Mouse (Mus musculus): ENCODE data around the gene Psmb10. TPM values are rescaled to one million over a fixed set of nuclear protein-coding genes. Genes with fewer than 3 reads are reported as not detected.

Psmb10 gene
- polyA plus RNA-seq, 1 experiment from 2014 or later: 84.6 TPM

GRCm38 (mm10) chr8:105961536-105961935 lies 23.3 kb upstream of the Psmb10 start:
- Histone ChIP-seq H3K9me3 (replicated peaks) (no peaks in the 10 kb centered on the region), H3K4me2 (peak overlapping the region; percentile 57), H3K27me3 (replicated peaks) (0 out of 2 replicates have a peak, but pooled peaks cover 4% of the 10 kb centered on the region), H3K9ac (no peak overlapping the region), H3K4me3 (peak overlapping the region; percentile 16; the same call in 1 of the 2 replicates), H3K27ac (0 out of 2 replicates have a peak overlapping the region, but pooled peaks have one; percentile 39), H3K4me1 (peaks cover 65% of the 10 kb centered on the region), H3K36me3 (peaks cover 36% of the 10 kb centered on the region)
- ATAC-seq: peak; percentile 50
- 26% methylated on average over 10 of the region's 10 CpGs for WGBS (ENCODE audit: insufficient replicate concordance)

- H3K9ac ChIP-seq: no peak overlapping the region
Observed at GRCm38 (mm10) chr8:105961101-105961500, 22.9 kb upstream of the Psmb10 start.

GRCm38 (mm10) chr8:105959350-105959749 lies 21.1 kb upstream of the Psmb10 start:
- H3K4me1 ChIP-seq: peaks cover 43% of the 10 kb centered on the region
- 0 out of 2 replicates have a peak, but pooled peaks cover 2% of the 10 kb centered on the region for H3K27me3 ChIP-seq (replicated peaks)
- no peak overlapping the region for H3K4me2 ChIP-seq
- 84% methylated on average over 7 of the region's 7 CpGs for WGBS (ENCODE audit: insufficient replicate concordance)
- ATAC-seq: no peak
- no peak overlapping the region for H3K9ac ChIP-seq
- no peak overlapping the region for H3K27ac ChIP-seq
- peaks cover 56% of the 10 kb centered on the region for H3K36me3 ChIP-seq
- H3K4me3 ChIP-seq: no peak overlapping the region
- no peaks in the 10 kb centered on the region for H3K9me3 ChIP-seq (replicated peaks)

More at GRCm38 (mm10) chr8:105961101-105961500, 22.9 kb upstream of the Psmb10 start:
- peak overlapping the region; percentile 57 for H3K4me2 ChIP-seq
- no peak overlapping the region for H3K27ac ChIP-seq
- H3K9me3 ChIP-seq (replicated peaks): no peaks in the 10 kb centered on the region
- ATAC-seq: 0 out of 2 replicates have a peak, but pooled peaks have one; percentile 6
- H3K36me3 ChIP-seq: peaks cover 41% of the 10 kb centered on the region
- WGBS (ENCODE audit: insufficient replicate concordance): 46% methylated on average over 14 of the region's 14 CpGs
- H3K4me1 ChIP-seq: peaks cover 60% of the 10 kb centered on the region
- H3K27me3 ChIP-seq (replicated peaks): 0 out of 2 replicates have a peak, but pooled peaks cover 4% of the 10 kb centered on the region
- H3K4me3 ChIP-seq: peak overlapping the region; percentile 16; the same call in 1 of the 2 replicates

- Histone ChIP-seq H3K9ac (no peak overlapping the region), H3K27ac (no peak overlapping the region), H3K36me3 (peaks cover 71% of the 10 kb centered on the region), H3K4me2 (no peak overlapping the region), H3K4me3 (no peak overlapping the region), H3K9me3 (replicated peaks) (no peaks in the 10 kb centered on the region), H3K27me3 (replicated peaks) (no peaks in the 10 kb centered on the region), H3K4me1 (peaks cover 27% of the 10 kb centered on the region)
- no peak for ATAC-seq
- 40% methylated on average over 3 of the region's 4 CpGs for WGBS (ENCODE audit: insufficient replicate concordance)
Observed at GRCm38 (mm10) chr8:105957813-105958212, 19.6 kb upstream of the Psmb10 start.

GRCm38 (mm10) chr8:105956556-105956955 lies 18.3 kb upstream of the Psmb10 start:
- Histone ChIP-seq H3K9ac (no peak overlapping the region), H3K4me3 (no peak overlapping the region), H3K9me3 (replicated peaks) (no peaks in the 10 kb centered on the region), H3K4me2 (no peak overlapping the region), H3K36me3 (peaks cover 82% of the 10 kb centered on the region), H3K27me3 (replicated peaks) (no peaks in the 10 kb centered on the region), H3K4me1 (peaks cover 15% of the 10 kb centered on the region), H3K27ac (no peak overlapping the region)
- ATAC-seq: no peak
- 84% methylated on average over 4 of the region's 4 CpGs for WGBS (ENCODE audit: insufficient replicate concordance)

- Histone ChIP-seq H3K9me3 (replicated peaks) (no peaks in the 10 kb centered on the region), H3K36me3 (peaks cover 96% of the 10 kb centered on the region), H3K27ac (no peak overlapping the region), H3K4me3 (no peak overlapping the region), H3K4me2 (no peak overlapping the region), H3K9ac (no peak overlapping the region), H3K27me3 (replicated peaks) (no peaks in the 10 kb centered on the region), H3K4me1 (peaks cover 8% of the 10 kb centered on the region)
- ATAC-seq: no peak
- 64% methylated on average over 7 of the region's 7 CpGs for WGBS (ENCODE audit: insufficient replicate concordance)
Observed at GRCm38 (mm10) chr8:105951057-105951659, 12.9 kb upstream of the Psmb10 start.

- Histone ChIP-seq H3K36me3 (peaks cover 97% of the 10 kb centered on the region), H3K9me3 (replicated peaks) (no peaks in the 10 kb centered on the region), H3K4me3 (no peak overlapping the region), H3K27me3 (replicated peaks) (no peaks in the 10 kb centered on the region), H3K9ac (no peak overlapping the region), H3K4me2 (no peak overlapping the region), H3K27ac (no peak overlapping the region; the same call in 1 of the 2 replicates), H3K4me1 (peaks cover 8% of the 10 kb centered on the region)
- 79% methylated on average over 10 of the region's 10 CpGs for WGBS (ENCODE audit: insufficient replicate concordance)
- ATAC-seq: no peak
Observed at GRCm38 (mm10) chr8:105949350-105949749, 11.1 kb upstream of the Psmb10 start.

GRCm38 (mm10) chr8:105943321-105943739 lies 5.1 kb upstream of the Psmb10 start, which contains the start of gene Lcat:
Gene Lcat (minus strand): TSS chr8:105943382.
- peak within 1 kb of the TSS; percentile 4; the same call in 1 of the 2 replicates for H3K9ac ChIP-seq
- H3K4me2 ChIP-seq: peak within 1 kb of the TSS; percentile 33
- ATAC-seq: peak; percentile 64

GRCm38 (mm10) chr8:105942542-105942941 lies 4.3 kb upstream of the Psmb10 start:
- H3K27me3 ChIP-seq (replicated peaks): no peaks in the 10 kb centered on the region
- peak overlapping the region; percentile 26 for H3K4me2 ChIP-seq
- no peaks in the 10 kb centered on the region for H3K9me3 ChIP-seq (replicated peaks)
- WGBS (ENCODE audit: insufficient replicate concordance): 89% methylated on average over 5 of the region's 5 CpGs
- peaks cover 80% of the 10 kb centered on the region for H3K36me3 ChIP-seq
- peak overlapping the region; percentile 42; the same call in 1 of the 2 replicates for H3K27ac ChIP-seq
- peak overlapping the region; percentile 30 for H3K4me3 ChIP-seq
- peak overlapping the region; percentile 4; the same call in 1 of the 2 replicates for H3K9ac ChIP-seq
- ATAC-seq: peak; percentile 36
- peaks cover 35% of the 10 kb centered on the region for H3K4me1 ChIP-seq

More at GRCm38 (mm10) chr8:105943321-105943739, 5.1 kb upstream of the Psmb10 start, which contains the start of gene Lcat:
- H3K36me3 ChIP-seq: peaks cover 87% of the 10 kb centered on the region
- peak within 1 kb of the TSS; percentile 30 for H3K4me3 ChIP-seq
- H3K9me3 ChIP-seq (replicated peaks): no peaks in the 10 kb centered on the region
- H3K4me1 ChIP-seq: peaks cover 29% of the 10 kb centered on the region
- WGBS (ENCODE audit: insufficient replicate concordance): 57% methylated on average over 7 of the region's 8 CpGs
- H3K27ac ChIP-seq: peak within 1 kb of the TSS; percentile 42; the same call in 1 of the 2 replicates
- no peaks in the 10 kb centered on the region for H3K27me3 ChIP-seq (replicated peaks)

- H3K9ac ChIP-seq: peak overlapping the region; percentile 4; the same call in 1 of the 2 replicates
- peaks cover 35% of the 10 kb centered on the region for H3K4me1 ChIP-seq
- ATAC-seq: no peak
- no peaks in the 10 kb centered on the region for H3K27me3 ChIP-seq (replicated peaks)
- peak overlapping the region; percentile 42; the same call in 1 of the 2 replicates for H3K27ac ChIP-seq
- H3K4me3 ChIP-seq: peak overlapping the region; percentile 30
- H3K9me3 ChIP-seq (replicated peaks): no peaks in the 10 kb centered on the region
- H3K36me3 ChIP-seq: peaks cover 74% of the 10 kb centered on the region
- 73% methylated on average over 11 of the region's 11 CpGs for WGBS (ENCODE audit: insufficient replicate concordance)
- H3K4me2 ChIP-seq: peak overlapping the region; percentile 33
Observed at GRCm38 (mm10) chr8:105942026-105942425, 3.8 kb upstream of the Psmb10 start.

GRCm38 (mm10) chr8:105937496-105938305 lies 543 bp downstream of the Psmb10 start:
- H3K9me3 ChIP-seq (replicated peaks): no peaks in the 10 kb centered on the region
- under 1% methylated on average over 33 of the region's 33 CpGs for WGBS (ENCODE audit: insufficient replicate concordance)
- H3K36me3 ChIP-seq: peaks cover 37% of the 10 kb centered on the region
- peaks cover 42% of the 10 kb centered on the region for H3K4me1 ChIP-seq
- H3K4me3 ChIP-seq: peak overlapping the region; percentile 84
- peak overlapping the region; percentile 82 for H3K9ac ChIP-seq
- ATAC-seq: peak; percentile 16; the same call in 1 of the 2 replicates
- H3K27me3 ChIP-seq (replicated peaks): no peaks in the 10 kb centered on the region
- peak overlapping the region; percentile 96 for H3K4me2 ChIP-seq
- H3K27ac ChIP-seq: peak overlapping the region; percentile 84

All from liver, embryonic 12.5 days (tissue).